Mouse (Mus musculus) lung, adult 2 months (tissue): ENCODE results near the gene Dennd5a. TPM values are rescaled to one million over a fixed set of nuclear protein-coding genes. Genes with fewer than 3 reads are reported as not detected.

ENCODE experiments used
- DNase-seq: peaks from one replicate; pipeline ENCODE4 v3.0.0; 2022
- H3K4me1 ChIP-seq: fragments of 200-500 bp; 2 replicates; pipeline ENCODE4 v1.6.1; 2011; ENCODE audit warnings: low read length; ENCODE audit not compliant: control insufficient read depth, insufficient read depth
- H3K4me3 ChIP-seq: fragments of 200-500 bp; replicated peaks from 2 replicates; pipeline ENCODE3; 2011; ENCODE audit warnings: low read depth, mild to moderate bottlenecking, control low read depth, low read length; ENCODE audit errors: extremely low read depth
- CTCF ChIP-seq: fragments of 200-500 bp; IDR thresholded peaks from 2 replicates; pipeline ENCODE4 v1.5.1; 2011; ENCODE audit warnings: mild to moderate bottlenecking, low read length, control low read depth; ENCODE audit not compliant: insufficient read depth
- POLR2A ChIP-seq: fragments of 200-500 bp; IDR thresholded peaks from 2 replicates; pipeline ENCODE4 v1.6.1; 2011; ENCODE audit warnings: low read depth, mild to moderate bottlenecking, control low read depth, low read length, borderline replicate concordance; ENCODE audit errors: extremely low read depth
- WGBS: fragments of 180-500 bp; shearing (Covaris S2); methylation state at CpG from one replicate; pipeline ENCODE4 v1.1.7; 2018; 5-methylcytosine and 5-hydroxymethylcytosine counted together
- polyA plus RNA-seq: library from polyadenylated mRNA; depleted of rRNA; stranded (reverse); fragments of >200 nt; gene quantifications from 2 replicates; pipeline ENCODE4 v1.2.3, GENCODE M21; 2012

The Dennd5a gene
- polyA plus RNA-seq, 1 experiment = 134 TPM

- TF ChIP-seq CTCF (no peak), POLR2A (no peak)
- no peak for DNase-seq
- WGBS = 55% methylated on average over 5 of the region's 5 CpGs
- Histone ChIP-seq H3K4me3 (no peak overlapping the region), H3K4me1 (no peaks in the 10 kb centered on the region)
These were observed 71.0 kb downstream of the Dennd5a start for GRCm38 (mm10) chr7:109889300-109889699.

DNA sequence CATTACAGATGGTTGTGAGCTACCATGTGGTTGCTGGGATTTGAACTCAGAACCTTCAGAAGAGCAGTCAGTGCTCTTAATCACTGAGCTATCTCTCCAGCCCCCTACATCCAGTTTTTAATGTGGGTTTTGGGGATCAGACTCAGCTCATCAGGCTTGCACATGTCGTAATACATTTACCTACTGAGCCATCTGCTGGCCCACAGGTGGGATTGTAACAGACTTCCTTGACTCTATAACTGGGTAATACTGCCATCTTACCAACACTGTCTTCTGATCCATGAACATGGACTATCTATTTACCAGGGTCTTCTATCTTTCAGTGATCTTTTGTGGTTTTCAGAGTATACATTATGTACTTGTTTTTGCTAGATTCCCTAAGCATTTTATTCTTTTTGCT, 74.0 kb downstream of the Dennd5a start:
- no peak for DNase-seq
- 76% methylated on average over 1 of the region's 1 CpGs for WGBS
- TF ChIP-seq CTCF = no peak
- no peak for TF ChIP-seq POLR2A
- no peaks in the 10 kb centered on the region for H3K4me1 ChIP-seq
- H3K4me3 ChIP-seq = no peak overlapping the region

DNA sequence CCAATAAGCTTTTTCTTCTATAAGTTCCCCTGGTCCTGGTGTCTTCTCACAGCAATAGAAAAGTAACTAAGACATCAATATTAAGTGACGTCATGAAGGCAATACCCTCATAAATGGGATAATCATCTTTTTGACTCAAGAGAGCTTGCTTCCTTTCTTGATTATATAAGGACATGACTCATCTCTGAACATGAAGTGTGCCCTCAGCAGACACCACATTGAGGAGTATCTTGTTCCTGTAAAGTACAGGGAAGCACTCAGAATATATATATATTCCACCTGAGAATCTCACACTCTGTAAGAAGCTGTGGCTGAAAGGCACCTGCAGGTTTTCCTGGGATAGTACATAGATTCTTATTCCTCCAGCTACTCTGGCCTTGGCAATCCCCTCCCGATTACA, 77.7 kb downstream of the Dennd5a start:
- H3K4me3 ChIP-seq = no peak overlapping the region
- H3K4me1 ChIP-seq = no peaks in the 10 kb centered on the region
- TF ChIP-seq POLR2A = no peak
- no peak for TF ChIP-seq CTCF
- WGBS = 78% methylated on average over 2 of the region's 2 CpGs
- DNase-seq = no peak

- Histone ChIP-seq H3K4me3 (no peak overlapping the region), H3K4me1 (no peaks in the 10 kb centered on the region)
- no peak for DNase-seq
- WGBS = 46% methylated on average over 2 of the region's 2 CpGs
- TF ChIP-seq CTCF (no peak), POLR2A (no peak)
These were observed 78.6 kb downstream of the Dennd5a start for GRCm38 (mm10) chr7:109881561-109882099.

- WGBS = 28% methylated on average over 12 of the region's 12 CpGs
- no peaks in the 10 kb centered on the region for H3K4me1 ChIP-seq
- DNase-seq = no peak
- TF ChIP-seq CTCF (no peak), POLR2A (no peak)
- H3K4me3 ChIP-seq = no peak overlapping the region
These were observed 81.1 kb downstream of the Dennd5a start for GRCm38 (mm10) chr7:109879158-109879557.

GRCm38 (mm10) chr7:109876085-109876484, 84.2 kb downstream of the Dennd5a start:
- H3K4me1 ChIP-seq = no peaks in the 10 kb centered on the region
- H3K4me3 ChIP-seq = no peak overlapping the region
- 75% methylated on average over 8 of the region's 8 CpGs for WGBS
- DNase-seq = no peak
- no peak for TF ChIP-seq POLR2A
- no peak for TF ChIP-seq CTCF

DNA sequence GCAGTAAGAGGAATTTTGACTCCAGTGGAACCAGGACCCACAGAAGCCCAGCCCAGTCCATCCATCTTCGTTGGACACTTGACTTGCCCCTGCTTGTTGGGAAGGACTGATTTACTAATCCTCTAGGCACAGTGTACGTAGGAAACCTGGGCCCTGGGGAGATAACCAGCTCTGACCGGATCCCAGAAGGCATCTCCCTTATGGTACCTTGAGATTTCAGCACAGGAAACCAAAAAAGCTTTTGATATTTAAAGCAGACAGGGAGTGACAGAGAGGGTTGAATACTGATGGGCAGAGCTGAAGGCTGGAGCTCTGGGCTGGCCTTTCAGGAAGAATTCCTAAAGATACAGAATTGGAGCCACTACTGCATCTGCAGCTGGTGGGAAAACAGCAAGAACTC, 84.7 kb downstream of the Dennd5a start:
- H3K4me3 ChIP-seq = no peak overlapping the region
- H3K4me1 ChIP-seq = no peaks in the 10 kb centered on the region
- 71% methylated on average over 3 of the region's 3 CpGs for WGBS
- TF ChIP-seq POLR2A = no peak
- TF ChIP-seq CTCF = no peak
- DNase-seq = no peak

GRCm38 (mm10) chr7:109875033-109875432, 85.2 kb downstream of the Dennd5a start:
- no peaks in the 10 kb centered on the region for H3K4me1 ChIP-seq
- TF ChIP-seq CTCF = no peak
- no peak for TF ChIP-seq POLR2A
- no peak overlapping the region for H3K4me3 ChIP-seq

GRCm38 (mm10) chr7:109873170-109873569, 87.1 kb downstream of the Dennd5a start:
- 60% methylated on average over 5 of the region's 5 CpGs for WGBS
- H3K4me1 ChIP-seq = no peaks in the 10 kb centered on the region
- no peak for DNase-seq
- no peak overlapping the region for H3K4me3 ChIP-seq
- TF ChIP-seq POLR2A = no peak
- TF ChIP-seq CTCF = no peak

More at GRCm38 (mm10) chr7:109875033-109875432, 85.2 kb downstream of the Dennd5a start:
- no peak for DNase-seq

DNA sequence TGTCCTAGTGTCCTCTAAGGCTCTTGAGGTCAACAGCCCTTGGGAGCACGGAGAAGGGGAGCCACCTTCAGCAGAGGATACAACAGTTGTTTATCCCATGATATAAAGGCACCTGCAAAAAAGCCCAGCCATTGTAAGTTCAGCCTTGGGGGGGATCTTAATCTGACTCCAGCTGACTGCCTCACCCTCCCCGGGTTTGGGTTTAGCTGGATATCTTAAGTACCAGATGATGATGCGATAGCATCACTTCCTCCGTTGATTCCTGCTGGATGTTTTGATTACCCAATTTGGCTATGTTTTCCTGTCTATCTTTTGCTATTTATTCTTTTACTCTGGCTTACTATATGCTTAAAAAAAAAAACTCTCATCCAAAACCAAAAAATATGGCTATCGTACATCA, 89.0 kb downstream of the Dennd5a start:
- Histone ChIP-seq H3K4me1 (no peaks in the 10 kb centered on the region), H3K4me3 (no peak overlapping the region)
- no peak for DNase-seq
- WGBS = 70% methylated on average over 5 of the region's 5 CpGs
- TF ChIP-seq POLR2A = no peak
- no peak for TF ChIP-seq CTCF
